Mouse (Mus musculus): ENCODE measurements around the gene Med27.

Gene Med27

GRCm38 (mm10) chr2:29346629-29347271 is at the start of gene Med27:
Gene Med27 (plus strand): TSS chr2:29346819.
- DNase-seq (ENCODE audit: extremely low read depth, insufficient read length, low spot score): peak; percentile 86

GRCm38 (mm10) chr2:29309966-29310365 is 36.7 kb upstream of the Med27 start:
- DNase-seq (ENCODE audit: extremely low read depth, insufficient read length, low spot score): no peak

GRCm38 (mm10) chr2:29312058-29312457 is 34.6 kb upstream of the Med27 start:
- DNase-seq (ENCODE audit: extremely low read depth, insufficient read length, low spot score): no peak

GRCm38 (mm10) chr2:29317906-29318470 is 28.6 kb upstream of the Med27 start:
- no peak for DNase-seq (ENCODE audit: extremely low read depth, insufficient read length, low spot score)

- DNase-seq (ENCODE audit: extremely low read depth, insufficient read length, low spot score): no peak
Observed at GRCm38 (mm10) chr2:29318596-29318995, 28.0 kb upstream of the Med27 start.

GRCm38 (mm10) chr2:29320229-29320751 is 26.3 kb upstream of the Med27 start:
- DNase-seq (ENCODE audit: extremely low read depth, insufficient read length, low spot score): no peak

- no peak for DNase-seq (ENCODE audit: extremely low read depth, insufficient read length, low spot score)
Observed at GRCm38 (mm10) chr2:29320780-29321179, 25.8 kb upstream of the Med27 start.

- DNase-seq (ENCODE audit: extremely low read depth, insufficient read length, low spot score): peak; percentile 29
Observed at GRCm38 (mm10) chr2:29324456-29324855, 22.2 kb upstream of the Med27 start.

- DNase-seq (ENCODE audit: extremely low read depth, insufficient read length, low spot score): no peak
Observed at GRCm38 (mm10) chr2:29330471-29330870, 16.1 kb upstream of the Med27 start.

- no peak for DNase-seq (ENCODE audit: extremely low read depth, insufficient read length, low spot score)
Observed at GRCm38 (mm10) chr2:29338396-29338795, 8.2 kb upstream of the Med27 start.

- peak; percentile 8 for DNase-seq (ENCODE audit: extremely low read depth, insufficient read length, low spot score)
Observed at GRCm38 (mm10) chr2:29358696-29359375, 12.2 kb downstream of the Med27 start.

GRCm38 (mm10) chr2:29360956-29361355 is 14.3 kb downstream of the Med27 start:
- no peak for DNase-seq (ENCODE audit: extremely low read depth, insufficient read length, low spot score)

- no peak for DNase-seq (ENCODE audit: extremely low read depth, insufficient read length, low spot score)
Observed at GRCm38 (mm10) chr2:29365000-29365695, 18.5 kb downstream of the Med27 start.

GRCm38 (mm10) chr2:29368730-29369129 is 22.1 kb downstream of the Med27 start:
- no peak for DNase-seq (ENCODE audit: extremely low read depth, insufficient read length, low spot score)

GRCm38 (mm10) chr2:29372176-29372575 is 25.6 kb downstream of the Med27 start:
- DNase-seq (ENCODE audit: extremely low read depth, insufficient read length, low spot score): no peak

GRCm38 (mm10) chr2:29381683-29382082 is 35.1 kb downstream of the Med27 start:
- DNase-seq (ENCODE audit: extremely low read depth, insufficient read length, low spot score): no peak

GRCm38 (mm10) chr2:29382583-29382982 is 36.0 kb downstream of the Med27 start:
- DNase-seq (ENCODE audit: extremely low read depth, insufficient read length, low spot score): no peak

GRCm38 (mm10) chr2:29383133-29383532 is 36.5 kb downstream of the Med27 start:
- no peak for DNase-seq (ENCODE audit: extremely low read depth, insufficient read length, low spot score)

- DNase-seq (ENCODE audit: extremely low read depth, insufficient read length, low spot score): no peak
Observed at GRCm38 (mm10) chr2:29385405-29385804, 38.8 kb downstream of the Med27 start.

- DNase-seq (ENCODE audit: extremely low read depth, insufficient read length, low spot score): no peak
Observed at GRCm38 (mm10) chr2:29387268-29387667, 40.6 kb downstream of the Med27 start.

- DNase-seq (ENCODE audit: extremely low read depth, insufficient read length, low spot score): no peak
Observed at GRCm38 (mm10) chr2:29388937-29389336, 42.3 kb downstream of the Med27 start.
